Mouse (Mus musculus): ENCODE measurements at regions not wholly inside any gene's neighbourhood (a gene's known extent, or its start where the extent isn't known, plus 50 kb on each side); places are given as distances from the start of the nearest gene placed in this dataset.

- TF ChIP-seq CTCF (conservative IDR thresholded peaks at IDR 0.05; ENCODE audit: low read length): no peak
- TF ChIP-seq POU5F1 (IDR thresholded peaks at IDR 0.05; ENCODE audit: borderline replicate concordance, low read length): no peak
- no peak for TF ChIP-seq NANOG (IDR thresholded peaks at IDR 0.05; ENCODE audit: borderline replicate concordance, low read length)
Measured at GRCm38 (mm10) chr3:144050341-144050740, 154.7 kb downstream of the Lmo4 start.
